Mouse (Mus musculus) forebrain, embryonic 13.5 days (tissue): ENCODE results near the gene Dusp27. TPM values are rescaled to one million over a fixed set of nuclear protein-coding genes. Genes with fewer than 3 reads are reported as not detected.
A peak's percentile ranks its signal among the peaks of the same experiment; 100 is the strongest.

Experiments
- ATAC-seq: fragments of 200-750 bp; cut with Nextera tagmentation; 2 replicates; pipeline ENCODE4 v1.8.0; 2017
- H3K27ac ChIP-seq: fragments of 300-500 bp; sonication (generic); 2 replicates; pipeline ENCODE4 v1.5.1; 2015; ENCODE audit warnings: inconsistent platforms, mild to moderate bottlenecking, moderate library complexity
- H3K27me3 ChIP-seq: fragments of 300-500 bp; sonication (generic); 2 replicates; pipeline ENCODE4 v1.6.1; 2015; ENCODE audit warnings: mild to moderate bottlenecking, inconsistent platforms
- H3K36me3 ChIP-seq: fragments of 300-500 bp; sonication (generic); 2 replicates; pipeline ENCODE4 v1.6.1; 2015; ENCODE audit warnings: mild to moderate bottlenecking, inconsistent platforms; ENCODE audit not compliant: poor library complexity, severe bottlenecking
- H3K4me1 ChIP-seq: fragments of 300-500 bp; sonication (generic); 2 replicates; pipeline ENCODE4 v1.6.1; 2015; ENCODE audit warnings: inconsistent platforms
- H3K4me2 ChIP-seq: fragments of 300-500 bp; sonication (generic); 2 replicates; pipeline ENCODE4 v1.6.1; 2015; ENCODE audit warnings: inconsistent platforms, mild to moderate bottlenecking, moderate library complexity
- H3K4me3 ChIP-seq: fragments of 300-500 bp; sonication (generic); 2 replicates; pipeline ENCODE4 v1.5.1; 2015; ENCODE audit warnings: mild to moderate bottlenecking, inconsistent platforms
- H3K9ac ChIP-seq: fragments of 300-500 bp; sonication (generic); 2 replicates; pipeline ENCODE4 v1.6.1; 2015; ENCODE audit warnings: mild to moderate bottlenecking, inconsistent platforms
- H3K9me3 ChIP-seq: fragments of 300-500 bp; sonication (generic); replicated peaks from 2 replicates; pipeline ENCODE4 v1.6.1; 2016; ENCODE audit warnings: inconsistent platforms
- WGBS: fragments of 180-500 bp; shearing (Covaris S2); methylation state at CpG from one replicate; pipeline ENCODE4 v1.1.7; 2015; 5-methylcytosine and 5-hydroxymethylcytosine counted together
- polyA plus RNA-seq: library from polyadenylated mRNA; unstranded; fragments of >200 nt; fragmentation: Nextera tagmentation; extraction: Ambion mirVana; gene quantifications from 2 replicates; pipeline ENCODE4 v1.2.1, GENCODE M21; 2015

The Dusp27 gene
- polyA plus RNA-seq, 1 experiment from 2014 or later, result 0.80 TPM

GRCm38 (mm10) chr1:166048230-166048911, 79.4 kb downstream of the Dusp27 start:
- WGBS, result under 1% methylated on average over 23 of the region's 23 CpGs
- peak overlapping the region; percentile 55 for H3K9ac ChIP-seq

More at GRCm38 (mm10) chr1:166048230-166048911, 79.4 kb downstream of the Dusp27 start:
- Histone ChIP-seq H3K4me3 (peak overlapping the region; percentile 45), H3K27me3 (peaks cover 23% of the 10 kb centered on the region), H3K4me2 (peak overlapping the region; percentile 88), H3K36me3 (no peaks in the 10 kb centered on the region), H3K27ac (no peak overlapping the region), H3K4me1 (peaks cover 49% of the 10 kb centered on the region), H3K9me3 (no peaks in the 10 kb centered on the region)
- ATAC-seq, result peak; percentile 17; the same call in 1 of the 2 replicates

Other genes with a start within 250 kb of the Dusp27 start
- gene Pou2f1, start 125.2 kb downstream of the Dusp27 start, polyA plus RNA-seq, result 23.9 and 25.9 TPM in 2 replicates
- gene Gpa33, start 2.3 kb upstream of the Dusp27 start, polyA plus RNA-seq, result not detected in 2 replicates
- gene Mael, start 110.8 kb upstream of the Dusp27 start, polyA plus RNA-seq, result not detected in 2 replicates
- gene Ildr2, start 126.2 kb upstream of the Dusp27 start, polyA plus RNA-seq, result 4.5 and 5.3 TPM in 2 replicates